Mouse (Mus musculus): Measurements from ENCODE around the gene Fbxl8. TPM values are rescaled to one million over a fixed set of nuclear protein-coding genes. Genes with fewer than 3 reads are reported as not detected.

The Fbxl8 gene
- polyA plus RNA-seq, 1 experiment from 2014 or later, result 0.90 TPM

DNA sequence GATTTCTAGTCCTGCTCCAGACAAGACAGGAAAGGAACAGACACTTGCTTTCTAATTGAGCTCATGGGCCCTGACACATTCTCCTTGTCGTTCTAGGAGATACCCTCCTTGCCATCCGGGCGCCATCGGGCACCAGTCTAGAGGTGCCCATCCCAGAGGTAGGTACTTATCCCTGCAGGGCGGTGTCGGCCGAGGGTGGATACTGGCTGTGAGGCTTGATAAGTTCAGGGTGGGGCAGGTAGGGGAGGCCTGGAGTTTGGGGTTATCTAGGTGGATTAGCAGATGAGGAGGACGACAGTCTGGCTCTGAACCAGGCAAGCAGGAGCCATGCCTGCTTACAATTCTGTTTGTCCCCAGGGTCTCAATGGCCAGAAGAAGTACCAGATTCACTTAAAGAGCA is 35.5 kb downstream of the Fbxl8 start:
- H3K9me3 ChIP-seq, result no peaks in the 10 kb centered on the region
- no peak for ATAC-seq (ENCODE audit: low FRiP score, low read depth)
- no peak overlapping the region for H3K4me3 ChIP-seq
- H3K36me3 ChIP-seq, result peaks cover 52% of the 10 kb centered on the region
- H3K4me1 ChIP-seq, result peaks cover 13% of the 10 kb centered on the region
- H3K9ac ChIP-seq, result no peak overlapping the region
- no peak overlapping the region for H3K4me2 ChIP-seq (replicated peaks)
- 0 out of 2 replicates have a peak, but pooled peaks cover 3% of the 10 kb centered on the region for H3K27me3 ChIP-seq (replicated peaks)
- WGBS, result 97% methylated on average over 8 of the region's 8 CpGs
- H3K27ac ChIP-seq, result no peak overlapping the region

DNA sequence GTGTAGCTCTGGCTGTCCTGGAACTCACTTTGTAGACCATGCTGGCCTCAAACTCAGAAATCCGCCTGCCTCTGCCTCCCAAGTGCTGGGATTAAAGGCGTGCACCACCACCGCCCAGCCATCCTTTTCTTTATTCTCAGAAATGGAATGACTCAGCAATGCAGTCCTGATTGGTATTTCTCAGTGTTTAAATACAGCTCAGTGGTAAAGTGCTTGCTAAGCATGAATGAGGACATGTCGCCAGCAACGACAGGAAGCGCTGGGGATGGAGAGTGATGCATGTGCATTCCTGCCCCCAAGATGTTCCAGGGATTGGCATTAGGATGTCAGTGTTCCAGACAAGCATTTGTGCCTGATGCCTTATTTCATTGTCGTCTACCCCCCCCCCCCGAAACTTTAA is 38.9 kb downstream of the Fbxl8 start:
- peaks cover 20% of the 10 kb centered on the region for H3K4me1 ChIP-seq
- no peak for ATAC-seq (ENCODE audit: low FRiP score, low read depth)
- 84% methylated on average over 8 of the region's 8 CpGs for WGBS
- no peaks in the 10 kb centered on the region for H3K27me3 ChIP-seq (replicated peaks)
- peaks cover 71% of the 10 kb centered on the region for H3K36me3 ChIP-seq
- H3K4me2 ChIP-seq (replicated peaks), result no peak overlapping the region
- no peak overlapping the region for H3K4me3 ChIP-seq
- no peak overlapping the region for H3K9ac ChIP-seq
- H3K27ac ChIP-seq, result no peak overlapping the region
- no peaks in the 10 kb centered on the region for H3K9me3 ChIP-seq

DNA sequence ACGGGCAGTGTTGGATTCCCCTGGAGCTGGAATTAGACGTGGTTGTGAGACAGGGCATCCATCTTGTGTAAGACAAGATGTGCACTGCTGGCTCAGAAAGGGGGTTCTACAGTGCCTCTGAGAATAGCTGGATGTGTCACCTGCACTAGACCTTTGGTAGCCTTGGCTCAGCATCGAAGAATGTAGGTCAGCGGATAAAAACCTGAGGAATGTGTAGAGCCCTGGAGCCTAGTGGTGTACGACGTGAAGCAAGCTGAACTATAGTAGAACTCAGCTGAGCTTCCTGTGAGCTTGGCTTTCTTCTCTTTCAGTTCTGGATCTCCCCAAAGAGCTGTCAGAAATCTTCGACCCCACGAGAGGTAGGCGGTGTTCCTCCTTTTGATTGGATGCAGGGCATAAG is 39.4 kb downstream of the Fbxl8 start:
- Histone ChIP-seq H3K9me3 (no peaks in the 10 kb centered on the region), H3K27me3 (replicated peaks) (no peaks in the 10 kb centered on the region), H3K9ac (no peak overlapping the region), H3K4me2 (replicated peaks) (no peak overlapping the region), H3K4me1 (peaks cover 16% of the 10 kb centered on the region), H3K27ac (no peak overlapping the region), H3K4me3 (no peak overlapping the region), H3K36me3 (peaks cover 76% of the 10 kb centered on the region)
- 91% methylated on average over 9 of the region's 9 CpGs for WGBS
- no peak for ATAC-seq (ENCODE audit: low FRiP score, low read depth)

DNA sequence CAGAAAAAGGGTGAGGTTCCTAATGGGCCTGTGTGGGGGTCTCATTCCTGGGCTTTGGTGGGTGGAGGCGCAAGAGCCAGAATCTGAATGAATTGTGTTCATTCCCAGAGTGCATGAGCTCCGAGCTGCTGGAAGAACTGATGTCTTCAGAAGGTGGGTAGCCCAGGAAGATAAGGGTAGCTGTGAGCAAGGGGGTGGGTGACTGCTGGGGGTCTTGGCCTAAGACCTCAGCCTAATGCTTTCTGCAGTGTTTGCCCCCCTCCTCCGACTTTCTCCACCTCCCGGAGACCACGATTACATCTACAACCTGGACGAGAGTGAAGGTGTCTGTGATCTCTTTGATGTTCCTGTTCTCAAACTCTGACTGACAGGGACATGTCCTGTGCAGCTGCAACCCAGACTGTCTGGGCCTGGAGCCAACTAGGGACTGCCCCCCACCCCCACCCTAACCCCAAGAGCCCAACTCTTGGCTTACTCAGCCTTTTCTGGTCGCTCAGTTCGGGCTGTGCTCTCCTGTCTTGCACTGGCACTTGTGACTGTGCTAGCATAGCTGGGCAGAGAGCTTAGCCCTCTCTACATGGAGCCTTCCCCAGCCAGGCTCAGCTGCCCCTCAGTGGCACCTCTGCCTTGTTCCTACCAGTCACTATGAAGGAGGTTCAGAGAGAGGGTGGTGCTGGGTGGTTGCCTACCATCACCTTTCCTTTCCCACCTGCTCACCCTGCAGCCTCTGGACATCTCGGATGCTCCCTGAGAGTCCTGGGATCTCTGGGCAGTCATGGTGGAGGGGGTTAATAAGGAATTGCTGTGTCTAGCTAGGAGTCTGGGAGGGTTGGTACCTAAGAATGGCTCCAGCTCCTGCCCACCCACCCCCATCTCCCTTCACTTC is 40.1 kb downstream of the Fbxl8 start:
- WGBS, result 76% methylated on average over 9 of the region's 9 CpGs
- ATAC-seq (ENCODE audit: low FRiP score, low read depth), result no peak
- Histone ChIP-seq H3K4me2 (replicated peaks) (no peak overlapping the region), H3K27ac (no peak overlapping the region), H3K9ac (no peak overlapping the region), H3K36me3 (peaks cover 80% of the 10 kb centered on the region), H3K4me3 (no peak overlapping the region), H3K27me3 (replicated peaks) (no peaks in the 10 kb centered on the region), H3K9me3 (no peaks in the 10 kb centered on the region), H3K4me1 (peaks cover 11% of the 10 kb centered on the region)

DNA sequence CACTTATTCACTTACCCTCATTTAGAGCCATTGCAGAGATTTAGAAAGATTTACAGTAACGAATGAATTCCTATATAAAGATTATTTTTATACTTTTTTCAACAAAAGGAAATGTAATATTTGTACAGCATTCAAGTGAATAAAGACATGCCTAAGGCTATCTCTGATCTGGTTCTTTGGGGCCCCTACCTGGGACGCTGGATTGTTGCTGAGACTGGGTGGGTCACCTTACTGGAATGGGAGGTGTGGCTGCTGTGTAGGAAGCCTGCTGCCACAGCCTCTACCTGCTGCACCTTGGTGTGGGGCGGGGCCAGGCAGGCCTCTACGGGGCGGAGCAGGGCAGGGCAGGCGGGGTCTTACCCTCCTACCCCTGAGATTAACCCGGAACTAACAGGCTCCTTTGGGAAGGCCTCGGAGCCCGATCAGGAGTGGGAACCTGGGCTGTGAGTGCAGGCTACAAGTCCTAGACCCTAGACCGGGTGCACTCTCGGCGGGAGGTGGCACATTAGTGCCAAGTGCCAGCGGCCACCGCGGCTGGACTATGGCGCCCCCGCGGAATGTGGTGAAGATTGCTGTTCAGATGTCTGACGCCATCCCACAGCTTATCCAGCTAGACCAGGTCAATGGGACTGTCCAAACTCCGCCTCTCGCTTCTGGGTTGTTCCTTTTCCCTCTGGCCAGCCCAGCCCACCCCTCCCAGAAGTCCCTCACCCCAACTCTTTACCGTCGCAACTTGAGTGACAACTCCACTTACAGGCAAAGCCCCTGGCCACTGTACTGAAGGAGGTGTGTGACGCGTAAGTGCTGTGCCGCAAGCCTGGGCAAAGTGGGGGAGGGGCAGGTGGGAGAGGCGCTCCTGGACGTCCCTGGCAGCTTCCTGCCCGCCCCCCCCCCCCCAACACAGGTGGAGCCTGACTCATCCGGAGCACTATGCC is 41.0 kb downstream of the Fbxl8 start, which contains the start of gene Elmo3:
Gene Elmo3 (plus strand): TSS at position 391 of the 935 bp plus-strand sequence.
- Histone ChIP-seq H3K36me3 (peaks cover 78% of the 10 kb centered on the region), H3K9me3 (no peaks in the 10 kb centered on the region), H3K27me3 (replicated peaks) (no peaks in the 10 kb centered on the region), H3K4me3 (peak within 1 kb of the TSS; percentile 7; the same call in 1 of the 2 replicates), H3K4me1 (peaks cover 11% of the 10 kb centered on the region), H3K9ac (peak within 1 kb of the TSS; percentile 45), H3K27ac (no peak within 1 kb of the TSS), H3K4me2 (replicated peaks) (peak within 1 kb of the TSS; percentile 49)
- ATAC-seq (ENCODE audit: low FRiP score, low read depth), result peak; percentile 51
- 10% methylated on average over 30 of the region's 30 CpGs for WGBS

DNA sequence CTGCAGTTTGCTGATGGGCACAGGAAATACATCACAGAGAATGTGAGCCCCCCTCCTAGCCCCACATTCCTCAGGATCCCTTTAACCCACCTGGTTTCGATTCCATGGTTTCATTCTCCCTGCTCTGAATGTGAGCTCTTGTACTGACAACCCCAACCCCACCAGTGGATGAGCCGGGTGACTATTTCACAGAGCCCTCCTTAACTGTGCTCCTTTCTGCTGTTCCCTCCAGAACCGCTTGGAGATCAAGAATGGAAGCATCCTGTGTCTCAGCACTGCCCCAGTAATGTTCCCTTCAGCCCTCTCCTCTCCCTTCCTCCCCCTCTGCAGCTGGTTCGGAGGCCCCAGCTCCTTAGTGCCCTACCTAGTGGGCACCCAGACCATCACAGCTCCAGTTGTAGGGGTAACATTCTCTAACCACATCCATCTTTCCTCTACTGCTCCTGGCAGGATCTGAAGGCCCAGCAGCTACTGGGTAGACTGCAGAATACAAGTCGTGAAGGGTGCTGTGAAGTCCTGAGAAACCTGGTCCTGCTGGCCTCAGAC is 41.8 kb downstream of the Fbxl8 start:
- Histone ChIP-seq H3K4me2 (replicated peaks) (peak overlapping the region; percentile 49), H3K9me3 (no peaks in the 10 kb centered on the region), H3K27me3 (replicated peaks) (no peaks in the 10 kb centered on the region), H3K4me1 (peaks cover 11% of the 10 kb centered on the region), H3K36me3 (peaks cover 73% of the 10 kb centered on the region), H3K9ac (no peak overlapping the region), H3K4me3 (0 out of 2 replicates have a peak overlapping the region, but pooled peaks have one; percentile 7), H3K27ac (no peak overlapping the region)
- WGBS, result 61% methylated on average over 5 of the region's 5 CpGs
- 0 out of 2 replicates have a peak, but pooled peaks have one; percentile 4 for ATAC-seq (ENCODE audit: low FRiP score, low read depth)

DNA sequence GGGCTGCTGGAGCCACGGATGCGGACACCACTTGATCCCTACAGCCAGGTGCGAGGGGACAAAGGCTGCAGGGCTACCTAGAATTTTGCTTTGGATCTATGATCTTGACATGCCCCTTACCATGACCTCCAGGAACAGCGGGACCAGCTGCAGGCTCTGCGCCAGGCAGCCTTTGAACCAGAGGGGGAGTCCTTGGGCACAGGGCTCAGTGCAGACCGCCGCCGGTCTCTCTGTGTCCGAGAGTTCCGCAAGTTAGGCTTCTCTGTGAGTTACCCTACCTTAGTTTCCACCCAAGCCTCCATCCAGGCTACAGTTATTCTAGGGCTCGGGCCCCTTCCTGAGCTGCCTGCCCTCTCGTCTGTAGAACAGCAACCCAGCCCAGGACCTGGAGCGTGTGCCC is 43.2 kb downstream of the Fbxl8 start:
- no peaks in the 10 kb centered on the region for H3K27me3 ChIP-seq (replicated peaks)
- H3K9me3 ChIP-seq, result no peaks in the 10 kb centered on the region
- H3K4me3 ChIP-seq, result no peak overlapping the region
- H3K4me2 ChIP-seq (replicated peaks), result no peak overlapping the region
- ATAC-seq (ENCODE audit: low FRiP score, low read depth), result no peak
- no peak overlapping the region for H3K9ac ChIP-seq
- 96% methylated on average over 13 of the region's 13 CpGs for WGBS
- H3K27ac ChIP-seq, result no peak overlapping the region
- H3K4me1 ChIP-seq, result peaks cover 11% of the 10 kb centered on the region
- peaks cover 70% of the 10 kb centered on the region for H3K36me3 ChIP-seq

DNA sequence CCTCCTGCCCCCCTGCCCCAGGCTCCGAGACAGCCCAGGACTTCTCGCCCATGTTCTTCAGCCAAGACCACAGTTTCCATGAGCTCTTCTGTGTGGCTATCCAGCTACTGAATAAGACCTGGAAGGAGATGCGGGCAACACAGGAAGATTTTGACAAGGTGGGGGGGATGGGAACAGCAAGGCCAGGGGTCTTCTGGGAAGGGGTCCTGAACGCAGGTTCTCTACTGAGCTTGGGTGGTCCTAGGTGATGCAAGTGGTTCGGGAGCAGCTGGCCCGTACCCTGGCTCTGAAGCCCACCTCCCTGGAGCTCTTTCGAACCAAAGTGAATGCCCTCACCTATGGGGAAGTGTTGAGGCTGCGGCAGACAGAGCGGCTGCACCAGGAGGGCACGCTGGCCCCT is 44.0 kb downstream of the Fbxl8 start:
- ATAC-seq (ENCODE audit: low FRiP score, low read depth), result no peak
- Histone ChIP-seq H3K4me1 (peaks cover 11% of the 10 kb centered on the region), H3K27me3 (replicated peaks) (no peaks in the 10 kb centered on the region), H3K4me3 (no peak overlapping the region), H3K27ac (no peak overlapping the region), H3K36me3 (peaks cover 72% of the 10 kb centered on the region), H3K4me2 (replicated peaks) (no peak overlapping the region), H3K9ac (no peak overlapping the region), H3K9me3 (no peaks in the 10 kb centered on the region)
- 93% methylated on average over 10 of the region's 10 CpGs for WGBS

DNA sequence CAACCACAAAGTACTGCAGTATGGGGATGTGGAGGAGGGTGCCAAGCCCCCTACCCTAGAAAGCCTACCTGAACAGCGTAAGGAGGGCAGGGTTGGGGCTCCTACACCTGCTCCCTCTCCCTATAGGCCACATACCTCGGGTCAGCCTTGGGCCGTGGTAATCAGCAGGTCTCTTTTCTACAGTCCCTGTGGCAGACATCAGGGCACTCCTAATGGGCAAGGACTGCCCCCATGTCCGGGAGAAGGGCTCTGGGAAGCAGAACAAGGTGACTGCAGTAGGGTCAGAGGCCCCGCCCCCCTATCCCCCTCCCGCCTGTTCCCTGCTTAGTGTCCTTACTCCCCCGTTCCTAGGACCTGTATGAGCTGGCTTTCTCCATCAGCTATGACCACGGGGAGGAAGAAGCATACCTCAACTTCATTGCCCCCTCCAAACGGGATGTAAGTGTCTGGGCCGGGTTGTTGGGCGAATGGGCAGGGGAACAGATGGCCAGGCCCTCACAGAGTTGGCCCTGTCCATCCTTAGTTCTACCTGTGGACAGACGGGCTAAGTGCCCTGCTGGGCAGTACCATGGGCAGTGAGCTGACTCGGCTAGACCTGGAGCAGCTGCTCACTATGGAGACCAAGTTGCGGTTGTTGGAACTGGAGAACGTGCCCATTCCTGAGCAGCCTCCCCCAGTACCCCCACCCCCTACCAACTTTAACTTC is 44.8 kb downstream of the Fbxl8 start:
- no peak overlapping the region for H3K4me3 ChIP-seq
- no peak for ATAC-seq (ENCODE audit: low FRiP score, low read depth)
- peaks cover 11% of the 10 kb centered on the region for H3K4me1 ChIP-seq
- 81% methylated on average over 15 of the region's 15 CpGs for WGBS
- H3K9me3 ChIP-seq, result no peaks in the 10 kb centered on the region
- H3K27me3 ChIP-seq (replicated peaks), result no peaks in the 10 kb centered on the region
- H3K9ac ChIP-seq, result no peak overlapping the region
- no peak overlapping the region for H3K4me2 ChIP-seq (replicated peaks)
- H3K36me3 ChIP-seq, result peaks cover 72% of the 10 kb centered on the region
- H3K27ac ChIP-seq, result no peak overlapping the region

DNA sequence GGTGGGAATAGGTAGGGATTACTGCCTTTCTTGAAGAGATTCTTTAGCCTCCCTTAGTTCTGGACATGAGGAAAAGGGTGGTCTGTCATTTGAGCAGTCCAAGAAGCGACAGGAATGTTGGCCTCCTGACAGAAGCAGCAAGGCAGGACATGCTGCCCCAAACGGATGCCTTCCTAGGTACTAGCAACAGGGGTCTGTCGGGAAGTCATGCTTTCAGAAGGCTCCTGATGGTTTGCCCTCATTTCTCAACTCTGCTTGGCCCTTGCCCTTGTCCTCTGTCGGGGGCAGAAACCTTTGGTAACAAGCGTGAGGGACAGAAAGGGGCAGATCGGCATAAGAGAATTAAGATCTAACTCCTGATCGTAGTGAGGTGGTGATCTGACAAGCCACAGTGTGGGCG is 45.7 kb downstream of the Fbxl8 start:
- Histone ChIP-seq H3K4me1 (peaks cover 11% of the 10 kb centered on the region), H3K4me3 (no peak overlapping the region), H3K36me3 (peaks cover 73% of the 10 kb centered on the region), H3K9me3 (no peaks in the 10 kb centered on the region), H3K9ac (no peak overlapping the region), H3K4me2 (replicated peaks) (no peak overlapping the region), H3K27me3 (replicated peaks) (no peaks in the 10 kb centered on the region), H3K27ac (no peak overlapping the region)
- no peak for ATAC-seq (ENCODE audit: low FRiP score, low read depth)
- 87% methylated on average over 8 of the region's 8 CpGs for WGBS

DNA sequence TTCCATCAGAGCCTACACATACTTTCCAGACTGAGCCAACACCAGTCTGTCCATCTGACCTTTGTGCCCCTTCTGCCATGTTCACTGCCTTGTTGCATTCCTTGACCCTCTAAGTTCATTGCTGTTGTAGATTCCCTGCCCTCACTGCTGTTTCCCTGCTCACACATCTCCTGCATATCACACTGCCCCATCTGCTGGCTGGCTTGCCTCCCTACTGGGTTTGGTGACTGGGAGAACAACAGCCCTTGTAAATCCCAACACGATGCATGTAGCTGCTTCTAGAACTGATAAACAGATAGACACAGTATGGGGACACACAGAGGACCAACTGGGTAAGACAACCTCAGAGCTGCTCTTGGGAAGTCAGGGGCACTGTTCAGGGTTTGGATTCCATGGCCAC is 47.3 kb downstream of the Fbxl8 start:
- Histone ChIP-seq H3K9me3 (no peaks in the 10 kb centered on the region), H3K36me3 (peaks cover 86% of the 10 kb centered on the region), H3K27me3 (replicated peaks) (no peaks in the 10 kb centered on the region), H3K4me3 (no peak overlapping the region), H3K9ac (no peak overlapping the region), H3K27ac (no peak overlapping the region), H3K4me2 (replicated peaks) (no peak overlapping the region), H3K4me1 (no peaks in the 10 kb centered on the region)
- no peak for ATAC-seq (ENCODE audit: low FRiP score, low read depth)
- 76% methylated on average over 1 of the region's 1 CpGs for WGBS
